Mouse (Mus musculus) frontal cortex, postnatal 36 days (tissue): ENCODE measurements around the gene Tbc1d14.
A peak's percentile ranks its signal among the peaks of the same experiment; 100 is the strongest.

Experiments
- DNase-seq, 2 experiments: peaks; one replicate each; pipeline ENCODE4 v3.0.0; 2022; ENCODE audit warnings: low spot score in 2 of 2

The Tbc1d14 gene

GRCm38 (mm10) chr5:36593176-36593575 is at the start of gene Tbc1d14:
Gene Tbc1d14 (minus strand): TSS chr5:36593276.
- no peak for DNase-seq

- DNase-seq = no peak
Observed at GRCm38 (mm10) chr5:36625612-36626011, 32.5 kb upstream of the Tbc1d14 start.

- no peak for DNase-seq
Observed at GRCm38 (mm10) chr5:36623670-36624069, 30.6 kb upstream of the Tbc1d14 start.

- DNase-seq = no peak
Observed at GRCm38 (mm10) chr5:36621058-36621449, 28.0 kb upstream of the Tbc1d14 start.

GRCm38 (mm10) chr5:36620409-36621057 is 27.5 kb upstream of the Tbc1d14 start:
- DNase-seq = no peak

- no peak for DNase-seq
Observed at GRCm38 (mm10) chr5:36618890-36619289, 25.8 kb upstream of the Tbc1d14 start.

- DNase-seq = no peak
Observed at GRCm38 (mm10) chr5:36618356-36618755, 25.3 kb upstream of the Tbc1d14 start.

- no peak for DNase-seq
Observed at GRCm38 (mm10) chr5:36614124-36614523, 21.0 kb upstream of the Tbc1d14 start.

- no peak for DNase-seq
Observed at GRCm38 (mm10) chr5:36608939-36609499, 15.9 kb upstream of the Tbc1d14 start.

- peak in 1 of 2 experiments; percentile 67 for DNase-seq
Observed at GRCm38 (mm10) chr5:36603031-36603430, 10.0 kb upstream of the Tbc1d14 start.

- no peak for DNase-seq
Observed at GRCm38 (mm10) chr5:36602028-36602427, 9.0 kb upstream of the Tbc1d14 start.

GRCm38 (mm10) chr5:36601492-36601891 is 8.4 kb upstream of the Tbc1d14 start:
- DNase-seq = peak in 1 of 2 experiments; percentile 41

- DNase-seq = no peak
Observed at GRCm38 (mm10) chr5:36598883-36599282, 5.8 kb upstream of the Tbc1d14 start.

- no peak for DNase-seq
Observed at GRCm38 (mm10) chr5:36597653-36598052, 4.6 kb upstream of the Tbc1d14 start.

GRCm38 (mm10) chr5:36596225-36596624 is 3.1 kb upstream of the Tbc1d14 start:
- DNase-seq = no peak

- DNase-seq = no peak
Observed at GRCm38 (mm10) chr5:36595115-36595514, 2.0 kb upstream of the Tbc1d14 start.

GRCm38 (mm10) chr5:36594344-36594743 is 1.3 kb upstream of the Tbc1d14 start:
- DNase-seq = no peak

- DNase-seq = peak in 1 of 2 experiments; percentile 75
Observed at GRCm38 (mm10) chr5:36590499-36590920, 2.6 kb downstream of the Tbc1d14 start.

- DNase-seq = no peak
Observed at GRCm38 (mm10) chr5:36584299-36584698, 8.8 kb downstream of the Tbc1d14 start.

GRCm38 (mm10) chr5:36581924-36582642 is 11.0 kb downstream of the Tbc1d14 start:
- DNase-seq = peak; percentile 97 to 98

GRCm38 (mm10) chr5:36581259-36581923 is 11.7 kb downstream of the Tbc1d14 start:
- DNase-seq = no peak

GRCm38 (mm10) chr5:36579967-36580366 is 13.1 kb downstream of the Tbc1d14 start:
- DNase-seq = no peak
